Mouse (Mus musculus) hindbrain, embryonic 11.5 days (tissue): ENCODE measurements around the gene Gm7168. TPM values are rescaled to one million over a fixed set of nuclear protein-coding genes. Genes with fewer than 3 reads are reported as not detected.
"Not testable (repeated sequence)": the region's sequence is repeated elsewhere in the genome, so short reads cannot be mapped to it uniquely, and the experiment has no call there.

Experiments used
- ATAC-seq: fragments of 200-750 bp; cut with Nextera tagmentation; 2 replicates; pipeline ENCODE4 v1.8.0; 2017; ENCODE audit warnings: mild to moderate bottlenecking, moderate TSS enrichment, moderate library complexity; ENCODE audit not compliant: low FRiP score
- DNase-seq: peaks from one replicate; pipeline ENCODE4 v3.0.0-alpha.2; 2015; ENCODE audit warnings: low spot score
- H3K27ac ChIP-seq: fragments of 300-500 bp; sonication (generic); 2 replicates; pipeline ENCODE4 v1.5.1; 2014; ENCODE audit warnings: mild to moderate bottlenecking, low read depth, low read length
- H3K27me3 ChIP-seq: fragments of 300-500 bp; sonication (generic); 2 replicates; pipeline ENCODE4 v1.6.1; 2014; ENCODE audit warnings: mild to moderate bottlenecking, low read length, moderate library complexity, mixed read lengths; ENCODE audit not compliant: control insufficient read depth, insufficient read depth
- H3K36me3 ChIP-seq: fragments of 300-500 bp; sonication (generic); 2 replicates; pipeline ENCODE4 v1.6.1; 2014; ENCODE audit warnings: mild to moderate bottlenecking, low read length, moderate library complexity, mixed read lengths; ENCODE audit not compliant: control insufficient read depth, insufficient read depth
- H3K4me1 ChIP-seq: fragments of 300-500 bp; sonication (generic); replicated peaks from 2 replicates; pipeline ENCODE4 v1.6.1; 2014; ENCODE audit warnings: low read length, mixed read lengths; ENCODE audit not compliant: control insufficient read depth, insufficient read depth
- H3K4me2 ChIP-seq: fragments of 300-500 bp; sonication (generic); replicated peaks from 2 replicates; pipeline ENCODE4 v1.6.1; 2014; ENCODE audit warnings: mild to moderate bottlenecking, low read depth, low read length
- H3K4me3 ChIP-seq: fragments of 300-500 bp; sonication (generic); 2 replicates; pipeline ENCODE4 v1.5.1; 2014; ENCODE audit warnings: low read depth, low read length
- H3K9ac ChIP-seq: fragments of 300-500 bp; sonication (generic); 2 replicates; pipeline ENCODE4 v1.6.1; 2014; ENCODE audit warnings: low read depth, low read length
- H3K9me3 ChIP-seq: fragments of 300-500 bp; sonication (generic); 2 replicates; pipeline ENCODE4 v1.6.1; 2016; ENCODE audit warnings: low read length; ENCODE audit not compliant: control insufficient read depth
- WGBS: fragments of 180-500 bp; shearing (Covaris S2); extraction: QIAGEN DNeasy Blood & Tissue Kit; methylation state at CpG from one replicate; pipeline ENCODE4 v1.1.7; 2014; 5-methylcytosine and 5-hydroxymethylcytosine counted together
- polyA plus RNA-seq: library from polyadenylated mRNA; unstranded; fragments of >200 nt; fragmentation: Nextera tagmentation; extraction: Ambion mirVana; gene quantifications from 2 replicates; pipeline ENCODE4 v1.2.1, GENCODE M21; 2014

Gene Gm7168
- polyA plus RNA-seq, 1 experiment from 2014 or later = not detected

DNA sequence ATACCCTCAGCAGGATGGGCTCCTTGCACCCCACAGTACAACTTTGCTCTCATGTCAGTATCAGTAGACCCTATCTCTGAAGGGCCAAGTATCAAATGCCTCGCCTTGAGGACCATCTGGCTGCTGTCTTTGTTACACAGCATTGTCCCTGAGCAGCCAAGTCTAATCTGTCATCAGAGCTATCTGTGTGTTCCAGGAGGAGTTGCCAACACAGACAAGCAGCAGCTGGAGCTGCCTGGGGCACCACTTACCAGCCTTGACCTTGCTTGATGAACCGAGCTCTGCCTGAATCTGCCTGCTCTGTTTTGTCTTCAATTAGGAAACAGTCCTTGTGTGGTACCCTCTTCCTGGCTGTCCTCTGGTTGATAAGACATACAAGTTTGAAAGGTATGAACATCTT lies 24.8 kb upstream of the Gm7168 start:
- Histone ChIP-seq H3K4me1 (no peaks in the 10 kb centered on the region), H3K4me2 (no peak overlapping the region), H3K36me3 (no peaks in the 10 kb centered on the region), H3K9ac (no peak overlapping the region), H3K9me3 (no peaks in the 10 kb centered on the region), H3K4me3 (no peak overlapping the region), H3K27me3 (no peaks in the 10 kb centered on the region), H3K27ac (no peak overlapping the region)
- no peak for ATAC-seq
- no peak for DNase-seq
- 69% methylated on average over 2 of the region's 2 CpGs for WGBS

DNA sequence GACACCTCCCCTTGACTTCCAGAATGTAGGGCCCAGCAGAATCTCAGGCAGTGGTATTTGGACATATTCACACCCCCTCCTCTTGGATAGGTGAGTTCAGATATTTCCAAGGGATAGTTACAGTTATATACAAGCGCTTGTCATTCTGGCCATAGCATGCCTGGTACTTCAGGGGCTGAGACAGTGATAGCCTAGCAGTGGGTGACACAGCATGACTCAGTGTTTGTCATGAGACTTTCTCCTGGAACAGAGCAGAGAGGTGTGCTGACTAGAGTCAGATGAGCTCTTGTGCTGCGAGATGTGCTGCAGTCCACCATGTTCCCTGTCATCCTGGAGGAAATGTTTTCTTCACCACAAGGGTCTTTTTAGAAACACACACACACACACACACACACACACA lies 23.6 kb upstream of the Gm7168 start:
- ATAC-seq = no peak

DNA sequence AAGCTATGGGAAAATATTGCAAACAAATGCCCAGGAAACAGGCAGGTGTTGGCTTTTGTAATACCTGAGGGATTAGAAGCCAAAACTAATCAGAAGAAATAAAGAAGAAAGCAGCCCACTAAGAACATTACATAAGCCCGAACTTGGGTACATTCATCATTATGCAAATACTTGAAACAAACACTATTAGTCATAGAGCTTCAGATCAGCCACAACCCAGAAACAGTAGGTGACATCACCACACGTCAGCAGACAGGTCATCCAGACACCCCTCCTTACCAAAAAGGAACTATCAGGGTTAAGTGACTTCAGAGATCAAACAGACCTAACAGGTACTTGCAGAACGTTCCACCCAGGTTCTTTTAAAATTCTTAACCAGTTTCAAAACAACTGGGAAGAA lies 22.2 kb upstream of the Gm7168 start:
- Histone ChIP-seq H3K9ac (no peak overlapping the region), H3K9me3 (no peaks in the 10 kb centered on the region), H3K4me1 (no peaks in the 10 kb centered on the region), H3K27me3 (no peaks in the 10 kb centered on the region), H3K4me2 (no peak overlapping the region), H3K27ac (no peak overlapping the region), H3K36me3 (no peaks in the 10 kb centered on the region), H3K4me3 (no peak overlapping the region)
- DNase-seq (no peak), ATAC-seq (no peak)
- 74% methylated on average over 3 of the region's 3 CpGs for WGBS

More for the DNA sequence above, 23.6 kb upstream of the Gm7168 start:
- no peaks in the 10 kb centered on the region for H3K9me3 ChIP-seq
- no peaks in the 10 kb centered on the region for H3K4me1 ChIP-seq
- H3K27ac ChIP-seq = no peak overlapping the region
- no peaks in the 10 kb centered on the region for H3K27me3 ChIP-seq
- 100% methylated on average over 2 of the region's 2 CpGs for WGBS
- no peak overlapping the region for H3K9ac ChIP-seq
- H3K4me2 ChIP-seq = no peak overlapping the region
- no peak for DNase-seq
- H3K4me3 ChIP-seq = no peak overlapping the region
- no peaks in the 10 kb centered on the region for H3K36me3 ChIP-seq

DNA sequence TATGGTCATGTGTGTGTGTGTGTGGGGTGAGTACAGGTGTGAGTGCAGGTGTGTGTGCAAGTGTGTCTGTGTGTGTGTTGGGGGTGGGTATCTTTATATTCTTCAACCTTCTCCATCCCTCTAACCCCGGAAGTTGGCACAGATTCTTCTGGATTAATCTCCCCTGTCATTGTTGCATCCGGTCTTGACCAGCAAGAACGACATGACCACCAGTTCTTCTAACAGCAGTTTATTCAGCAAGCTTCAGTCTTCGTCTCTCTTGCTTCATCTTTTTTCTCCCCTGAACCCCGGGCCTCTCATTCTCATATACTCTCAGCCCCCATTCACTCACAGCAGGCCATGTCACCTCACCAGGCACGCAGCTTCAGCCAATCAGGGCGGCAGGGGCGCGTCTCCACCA lies 17.8 kb upstream of the Gm7168 start:
- H3K36me3 ChIP-seq = no peaks in the 10 kb centered on the region
- no peaks in the 10 kb centered on the region for H3K4me1 ChIP-seq
- no peaks in the 10 kb centered on the region for H3K27me3 ChIP-seq
- no peak overlapping the region for H3K27ac ChIP-seq
- DNase-seq (no peak), ATAC-seq (no peak)
- no peak overlapping the region for H3K4me3 ChIP-seq
- H3K4me2 ChIP-seq = no peak overlapping the region
- 85% methylated on average over 9 of the region's 9 CpGs for WGBS
- H3K9me3 ChIP-seq = no peaks in the 10 kb centered on the region
- no peak overlapping the region for H3K9ac ChIP-seq

DNA sequence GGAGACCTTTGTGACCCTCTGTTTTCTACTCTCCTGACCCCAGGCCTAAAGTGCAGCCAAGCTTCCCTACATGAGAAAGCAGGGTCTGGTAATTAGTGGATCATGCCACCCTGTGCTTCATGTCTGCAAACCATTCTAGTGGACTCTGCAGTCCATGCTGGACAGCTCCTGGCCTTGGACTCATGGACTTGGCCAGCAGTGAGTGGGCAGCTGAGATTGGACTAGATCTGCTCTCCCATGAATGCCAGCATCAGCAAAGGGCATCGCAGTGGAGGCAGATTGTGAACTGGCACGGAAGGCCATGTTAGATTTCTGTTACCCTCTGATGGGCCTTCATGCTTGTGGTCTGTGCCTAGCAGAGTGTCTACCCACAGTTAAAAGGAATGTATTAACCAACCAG lies 12.8 kb upstream of the Gm7168 start:
- H3K4me1 ChIP-seq, H3K4me3 ChIP-seq, H3K9ac ChIP-seq, H3K27me3 ChIP-seq, H3K36me3 ChIP-seq, H3K27ac ChIP-seq, H3K4me2 ChIP-seq, H3K9me3 ChIP-seq, DNase-seq, ATAC-seq: not testable (repeated sequence)
- WGBS = 90% methylated on average over 2 of the region's 2 CpGs

DNA sequence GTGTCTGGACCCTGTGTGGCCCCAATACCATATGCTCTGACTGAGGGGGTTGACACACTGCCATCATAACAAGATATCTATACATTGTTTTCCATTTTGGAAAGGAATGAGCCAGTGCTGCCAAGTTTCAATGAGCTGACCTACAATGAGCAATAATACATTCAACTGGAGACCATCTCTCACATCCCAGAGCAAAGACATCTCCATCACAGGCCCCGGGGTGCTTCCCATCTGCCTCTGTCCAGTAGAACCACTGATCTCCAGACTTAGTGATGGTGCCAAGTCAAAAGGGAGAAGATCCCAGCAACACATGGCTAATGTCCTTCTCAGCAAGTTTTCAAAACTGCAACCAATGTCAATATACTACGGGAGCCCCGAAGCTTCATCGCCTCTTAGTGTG lies 10.4 kb upstream of the Gm7168 start:
- no peak overlapping the region for H3K9ac ChIP-seq
- 94% methylated on average over 4 of the region's 4 CpGs for WGBS

DNA sequence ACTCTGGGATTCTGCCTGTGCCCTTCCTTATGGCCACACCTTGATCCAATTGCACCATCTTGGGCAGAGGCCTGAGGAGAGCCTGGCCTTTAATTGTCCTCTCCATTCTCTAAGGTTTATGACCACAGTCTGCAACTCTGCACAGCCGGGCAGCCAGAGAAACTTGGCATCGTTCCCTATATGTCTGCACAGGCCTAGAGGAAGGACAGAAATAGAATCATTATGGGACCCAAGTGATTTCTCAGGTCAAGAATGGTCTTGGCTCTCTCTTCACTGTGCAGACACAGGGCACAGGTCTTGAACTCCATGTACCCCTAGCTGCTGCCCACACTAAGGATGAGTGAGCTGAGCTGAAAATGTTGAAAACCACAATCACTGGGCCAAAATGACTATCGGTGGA lies 9.5 kb upstream of the Gm7168 start:
- Histone ChIP-seq H3K4me3 (no peak overlapping the region), H3K9ac (no peak overlapping the region), H3K4me2 (no peak overlapping the region), H3K27ac (no peak overlapping the region), H3K4me1 (no peaks in the 10 kb centered on the region), H3K9me3 (no peaks in the 10 kb centered on the region), H3K27me3 (no peaks in the 10 kb centered on the region), H3K36me3 (no peaks in the 10 kb centered on the region)
- DNase-seq = no peak
- 85% methylated on average over 3 of the region's 3 CpGs for WGBS
- ATAC-seq = no peak

More for the DNA sequence above, 10.4 kb upstream of the Gm7168 start:
- Histone ChIP-seq H3K4me3 (no peak overlapping the region), H3K36me3 (no peaks in the 10 kb centered on the region), H3K27me3 (no peaks in the 10 kb centered on the region), H3K9me3 (no peaks in the 10 kb centered on the region), H3K4me2 (no peak overlapping the region), H3K27ac (no peak overlapping the region), H3K4me1 (no peaks in the 10 kb centered on the region)
- DNase-seq (no peak), ATAC-seq (no peak)

DNA sequence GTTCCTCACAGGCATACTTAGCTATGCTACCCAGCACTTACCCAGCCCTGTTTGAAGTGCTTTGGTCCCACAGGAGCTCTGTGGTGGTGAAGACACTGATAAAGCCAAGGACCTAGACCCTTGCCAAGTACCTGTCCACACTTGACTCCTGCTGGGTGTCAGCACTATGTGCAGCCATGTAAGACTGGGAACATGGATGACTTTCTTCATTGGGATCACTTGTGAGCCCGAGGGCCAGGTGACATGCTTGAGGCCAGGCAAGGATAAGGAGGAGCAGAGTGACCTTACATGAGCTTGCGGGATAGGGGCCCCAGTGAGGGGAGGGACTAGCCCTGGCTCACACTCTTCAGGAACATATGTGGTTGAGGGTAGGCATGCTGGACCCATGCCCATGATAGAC lies 8.9 kb upstream of the Gm7168 start:
- H3K4me3 ChIP-seq, H3K9me3 ChIP-seq, H3K27me3 ChIP-seq, H3K4me2 ChIP-seq, H3K4me1 ChIP-seq, DNase-seq, ATAC-seq, H3K9ac ChIP-seq, H3K36me3 ChIP-seq, H3K27ac ChIP-seq: not testable (repeated sequence)
- WGBS = 84% methylated on average over 2 of the region's 2 CpGs

DNA sequence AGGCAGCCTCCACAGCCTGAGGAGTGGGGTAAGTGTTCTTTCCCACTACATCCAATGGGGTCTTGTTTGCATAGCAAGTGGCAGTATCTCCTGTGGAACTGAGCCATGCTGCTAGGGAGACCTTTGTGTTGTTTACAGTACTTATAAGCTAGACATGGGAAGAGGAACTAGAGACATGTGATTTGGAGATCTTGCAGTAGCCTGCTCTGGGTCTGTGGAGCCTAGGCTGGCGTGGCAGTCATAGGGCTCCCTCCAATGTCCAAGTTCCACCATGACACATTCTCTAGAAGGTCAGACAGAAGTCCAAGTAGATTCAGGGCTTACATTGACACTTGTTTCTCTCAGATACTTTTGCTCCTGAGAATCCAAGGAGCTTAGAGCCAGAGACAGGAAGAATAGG lies 7.7 kb upstream of the Gm7168 start:
- H3K9ac ChIP-seq = no peak overlapping the region
- no peaks in the 10 kb centered on the region for H3K36me3 ChIP-seq
- no peaks in the 10 kb centered on the region for H3K9me3 ChIP-seq
- WGBS = 79% methylated on average over 1 of the region's 1 CpGs
- no peaks in the 10 kb centered on the region for H3K27me3 ChIP-seq
- ATAC-seq = no peak
- H3K4me2 ChIP-seq = no peak overlapping the region
- H3K4me1 ChIP-seq = no peaks in the 10 kb centered on the region
- no peak overlapping the region for H3K27ac ChIP-seq
- H3K4me3 ChIP-seq = no peak overlapping the region
- DNase-seq = no peak
